ENCODE assay signal across 8 mouse cellular contexts in the genomic region with DNA sequence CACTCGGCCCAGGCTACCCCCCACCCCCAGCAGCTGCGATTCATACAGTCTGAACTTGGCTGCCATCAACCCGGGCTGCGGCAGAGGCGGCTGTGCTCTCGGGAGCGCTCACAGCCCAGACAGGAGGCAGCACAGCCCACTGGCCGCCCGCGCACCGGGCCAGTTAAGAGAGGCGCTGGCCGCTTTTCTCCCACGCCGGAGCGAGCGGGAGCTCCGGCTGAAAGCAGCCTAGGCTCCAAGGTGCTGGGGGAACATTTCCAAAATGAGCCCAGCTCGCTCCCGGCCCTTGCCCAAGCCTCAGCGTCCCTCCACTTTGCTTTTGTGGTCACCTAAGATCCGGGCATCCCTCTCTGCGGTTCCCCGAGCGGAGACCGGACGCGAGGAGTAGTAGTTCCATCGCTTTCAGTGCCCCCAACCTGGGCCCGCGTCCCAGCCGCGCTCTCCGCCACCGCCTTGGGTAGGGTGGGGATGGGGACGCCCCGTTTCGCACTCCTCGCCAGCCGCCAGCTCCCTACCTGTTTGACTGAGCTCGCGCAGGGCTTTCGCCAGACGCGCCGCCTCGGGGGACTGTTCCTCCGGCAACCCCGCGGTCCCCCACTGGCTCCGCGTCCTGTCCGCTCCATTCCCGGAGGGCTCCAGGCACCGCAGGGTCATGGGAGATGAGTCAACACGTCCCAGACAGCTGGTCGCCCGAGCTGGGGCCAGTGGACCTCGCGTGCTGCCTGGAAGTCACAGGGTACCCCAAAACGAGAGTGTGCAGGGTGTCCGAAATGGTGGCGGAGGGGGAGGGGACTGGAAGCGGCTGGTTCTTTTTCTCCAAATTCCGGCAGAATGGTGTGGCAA. TPM values are rescaled to one million over a fixed set of nuclear protein-coding genes. Genes with fewer than 3 reads are reported as not detected.
DNase-seq lines count a peak whose midpoint lies in the region; ATAC-seq and TF ChIP-seq lines count a peak whose summit lies in the region.

No protein-coding gene starts in this region.

- peaks cover 28% of the 10 kb centered on the region for H3K4me1 ChIP-seq in embryonic facial prominence, embryonic 13.5 days
- peaks cover 25% of the 10 kb centered on the region for H3K4me1 ChIP-seq in heart, embryonic 15.5 days (replicated peaks)
- H3K4me1 ChIP-seq in kidney, postnatal 0 days (replicated peaks; ENCODE audit: insufficient read depth, low read length): 0 out of 2 replicates have a peak, but pooled peaks cover 4% of the 10 kb centered on the region
- no peaks in the 10 kb centered on the region for H3K4me1 ChIP-seq in lung, embryonic 14.5 days (ENCODE audit: insufficient read depth)

- under 1% methylated on average over 65 of the region's 65 CpGs for WGBS in embryonic facial prominence, embryonic 13.5 days
- WGBS in heart, embryonic 15.5 days: under 1% methylated on average over 65 of the region's 65 CpGs
- WGBS in kidney, postnatal 0 days: 2% methylated on average over 65 of the region's 65 CpGs
- WGBS in lung, embryonic 14.5 days: under 1% methylated on average over 63 of the region's 65 CpGs

- peak; percentile 56 for DNase-seq in CD4-positive, CD25-positive, alpha-beta regulatory T cell, adult 2 months (ENCODE audit: low read depth, low spot score)
- peak; percentile 73 for DNase-seq in Muller cell, postnatal 12 days (ENCODE audit: inconsistent ontology term)
- DNase-seq in kidney, postnatal 0 days (ENCODE audit: low spot score): peak; percentile 59
- peak; percentile 79 for DNase-seq in lung, embryonic 14.5 days
- peak; percentile 50 to 68 for DNase-seq in right cerebral cortex, adult 2 months (ENCODE audit: low spot score in 2 of 2)

- H3K4me2 ChIP-seq in embryonic facial prominence, embryonic 13.5 days: peak overlapping the region; percentile 98
- H3K4me2 ChIP-seq in heart, embryonic 15.5 days: peak overlapping the region; percentile 98
- H3K4me2 ChIP-seq in kidney, postnatal 0 days (ENCODE audit: low read length): peak overlapping the region; percentile 96
- H3K4me2 ChIP-seq in lung, embryonic 14.5 days: peak overlapping the region; percentile 96

- H3K4me3 ChIP-seq in embryonic facial prominence, embryonic 13.5 days: peak overlapping the region; percentile 76
- H3K4me3 ChIP-seq in heart, embryonic 15.5 days: peak overlapping the region; percentile 87
- peak overlapping the region; percentile 86 for H3K4me3 ChIP-seq in kidney, postnatal 0 days (replicated peaks; ENCODE audit: low read depth, low read length)
- H3K4me3 ChIP-seq in lung, embryonic 14.5 days (ENCODE audit: low read depth, low read length): peak overlapping the region; percentile 74

- peak overlapping the region; percentile 83 for H3K9ac ChIP-seq in embryonic facial prominence, embryonic 13.5 days
- peak overlapping the region; percentile 87 for H3K9ac ChIP-seq in heart, embryonic 15.5 days
- H3K9ac ChIP-seq in kidney, postnatal 0 days (ENCODE audit: low read depth, low read length): peak overlapping the region; percentile 87
- peak overlapping the region; percentile 85 for H3K9ac ChIP-seq in lung, embryonic 14.5 days

- TF ChIP-seq CTCF in kidney, postnatal 0 days (IDR thresholded peaks at IDR 0.05; ENCODE audit: low read depth): peak; percentile 31; the same call in 1 of the 2 replicates
- TF ChIP-seq CTCF in lung, embryonic 14.5 days (IDR thresholded peaks at IDR 0.05; ENCODE audit: low read depth): peak; percentile 20; the same call in 1 of the 2 replicates

- H3K27ac ChIP-seq in embryonic facial prominence, embryonic 13.5 days: 0 out of 2 replicates have a peak overlapping the region, but pooled peaks have one; percentile 16
- peak overlapping the region; percentile 93 for H3K27ac ChIP-seq in heart, embryonic 15.5 days
- H3K27ac ChIP-seq in kidney, postnatal 0 days: peak overlapping the region; percentile 97; the same call in 1 of the 2 replicates
- peak overlapping the region; percentile 70; the same call in 1 of the 2 replicates for H3K27ac ChIP-seq in lung, embryonic 14.5 days (ENCODE audit: low read depth)

- H3K9me3 ChIP-seq in embryonic facial prominence, embryonic 13.5 days: no peaks in the 10 kb centered on the region
- H3K9me3 ChIP-seq in heart, embryonic 15.5 days (replicated peaks): no peaks in the 10 kb centered on the region
- no peaks in the 10 kb centered on the region for H3K9me3 ChIP-seq in kidney, postnatal 0 days (replicated peaks; ENCODE audit: low read length)
- no peaks in the 10 kb centered on the region for H3K9me3 ChIP-seq in lung, embryonic 14.5 days (ENCODE audit: low read depth, low read length)

- H3K27me3 ChIP-seq in embryonic facial prominence, embryonic 13.5 days: peaks cover 9% of the 10 kb centered on the region
- no peaks in the 10 kb centered on the region; the same call in none of the 2 replicates for H3K27me3 ChIP-seq in heart, embryonic 15.5 days
- H3K27me3 ChIP-seq in kidney, postnatal 0 days (ENCODE audit: insufficient read depth, low read length): no peaks in the 10 kb centered on the region
- no peaks in the 10 kb centered on the region for H3K27me3 ChIP-seq in lung, embryonic 14.5 days (ENCODE audit: insufficient read depth, low read length)

- 0 out of 2 replicates have a peak, but pooled peaks cover 9% of the 10 kb centered on the region for H3K36me3 ChIP-seq in embryonic facial prominence, embryonic 13.5 days
- H3K36me3 ChIP-seq in heart, embryonic 15.5 days: peaks cover 5% of the 10 kb centered on the region; the same call in 1 of the 2 replicates
- H3K36me3 ChIP-seq in kidney, postnatal 0 days (ENCODE audit: insufficient read depth, low read length): no peaks in the 10 kb centered on the region
- peaks cover 21% of the 10 kb centered on the region for H3K36me3 ChIP-seq in lung, embryonic 14.5 days (ENCODE audit: insufficient read depth)

- ATAC-seq in embryonic facial prominence, embryonic 13.5 days (ENCODE audit: insufficient number of reproducible peaks, insufficient read depth, low FRiP score, low TSS enrichment, low read depth): no peak
- ATAC-seq in heart, embryonic 15.5 days (replicated peaks; ENCODE audit: insufficient number of reproducible peaks, insufficient read depth, low FRiP score, low read depth): no peak
- ATAC-seq in kidney, postnatal 0 days (replicated peaks; ENCODE audit: low FRiP score, low read depth): no peak
- peak; percentile 7; the same call in 1 of the 2 replicates for ATAC-seq in lung, embryonic 14.5 days (ENCODE audit: insufficient read depth)
- ATAC-seq in megakaryocyte-erythroid progenitor cell, adult 5-6 weeks (replicated peaks; ENCODE audit: low FRiP score, low TSS enrichment, poor library complexity, severe bottlenecking): no peak

RNA-seq across cellular contexts. Expression of a gene that starts 2.4 kb away (rescaled TPM):
- 56.2 and 69.9 TPM in 2 replicates for polyA plus RNA-seq in embryonic facial prominence, embryonic 13.5 days (2015; fragmentation: Nextera tagmentation; extraction: Ambion mirVana)
- polyA plus RNA-seq in heart, embryonic 15.5 days (2015; fragmentation: Nextera tagmentation; extraction: Ambion mirVana): 43.1 and 47.8 TPM in 2 replicates
- polyA plus RNA-seq in kidney, postnatal 0 days (2015; fragmentation: Nextera tagmentation; extraction: Ambion mirVana): 122 and 124 TPM in 2 replicates
- 124 and 129 TPM in 2 replicates for polyA plus RNA-seq in lung, embryonic 14.5 days (2014; fragmentation: Nextera tagmentation; extraction: Ambion mirVana)
- 0.59 and 2.4 TPM in 2 replicates for total RNA-seq in megakaryocyte-erythroid progenitor cell, adult 5-6 weeks (2014; fragmentation: Nextera tagmentation)
- total RNA-seq in megakaryocyte-erythroid progenitor cell, adult 5-6 weeks (2017): 0.61 TPM in 1 of 2 replicates, not detected in the other

Comparison
In these comparisons a context has a peak if more than half of its experiments do, and no peak if none do; other contexts are left out.
1. H3K27ac ChIP-seq: peak in every context shown above with its lines; median percentile 97 in kidney, postnatal 0 days; 93 in heart, embryonic 15.5 days; 70 in lung, embryonic 14.5 days; 16 in embryonic facial prominence, embryonic 13.5 days.